Mouse (Mus musculus): Measurements from ENCODE around the gene Arid3b. TPM values are rescaled to one million over a fixed set of nuclear protein-coding genes. Genes with fewer than 3 reads are reported as not detected.

Gene Arid3b
- polyA plus RNA-seq, 1 experiment: 16.6 TPM

- Histone ChIP-seq H3K4me3 (replicated peaks; ENCODE audit: extremely low read depth, low read depth, low read length) (no peak overlapping the region), H3K4me1 (ENCODE audit: control insufficient read depth, insufficient read depth, low read length) (peaks cover 36% of the 10 kb centered on the region)
- TF ChIP-seq CTCF (IDR thresholded peaks at IDR 0.05; ENCODE audit: insufficient read depth, low read length) (no peak), POLR2A (IDR thresholded peaks at IDR 0.05; ENCODE audit: borderline replicate concordance, extremely low read depth, low read depth, low read length) (no peak)
- WGBS: 88% methylated on average over 13 of the region's 13 CpGs
- DNase-seq: no peak
Measured at GRCm38 (mm10) chr9:57761563-57762551, 74.7 kb downstream of the Arid3b start.

GRCm38 (mm10) chr9:57760416-57761146 is 76.0 kb downstream of the Arid3b start:
- DNase-seq: no peak
- 93% methylated on average over 24 of the region's 24 CpGs for WGBS
- no peak for TF ChIP-seq POLR2A (IDR thresholded peaks at IDR 0.05; ENCODE audit: borderline replicate concordance, extremely low read depth, low read depth, low read length)
- no peak for TF ChIP-seq CTCF (IDR thresholded peaks at IDR 0.05; ENCODE audit: insufficient read depth, low read length)
- Histone ChIP-seq H3K4me1 (ENCODE audit: control insufficient read depth, insufficient read depth, low read length) (peaks cover 32% of the 10 kb centered on the region), H3K4me3 (replicated peaks; ENCODE audit: extremely low read depth, low read depth, low read length) (no peak overlapping the region)

- DNase-seq: peak; percentile 76
- Histone ChIP-seq H3K4me3 (replicated peaks; ENCODE audit: extremely low read depth, low read depth, low read length) (no peak overlapping the region), H3K4me1 (ENCODE audit: control insufficient read depth, insufficient read depth, low read length) (peaks cover 32% of the 10 kb centered on the region)
- TF ChIP-seq POLR2A (IDR thresholded peaks at IDR 0.05; ENCODE audit: borderline replicate concordance, extremely low read depth, low read depth, low read length) (no peak), CTCF (IDR thresholded peaks at IDR 0.05; ENCODE audit: insufficient read depth, low read length) (peak; percentile 98)
- WGBS: 9% methylated on average over 6 of the region's 6 CpGs
Measured at GRCm38 (mm10) chr9:57759289-57759688, 77.3 kb downstream of the Arid3b start.

GRCm38 (mm10) chr9:57758528-57758927 is 78.1 kb downstream of the Arid3b start:
- 93% methylated on average over 22 of the region's 22 CpGs for WGBS
- H3K4me1 ChIP-seq (ENCODE audit: control insufficient read depth, insufficient read depth, low read length): peaks cover 26% of the 10 kb centered on the region
- no peak overlapping the region for H3K4me3 ChIP-seq (replicated peaks; ENCODE audit: extremely low read depth, low read depth, low read length)
- TF ChIP-seq POLR2A (IDR thresholded peaks at IDR 0.05; ENCODE audit: borderline replicate concordance, extremely low read depth, low read depth, low read length) (no peak), CTCF (IDR thresholded peaks at IDR 0.05; ENCODE audit: insufficient read depth, low read length) (no peak)
- DNase-seq: no peak

GRCm38 (mm10) chr9:57757578-57757977 is 79.0 kb downstream of the Arid3b start:
- DNase-seq: no peak
- H3K4me1 ChIP-seq (ENCODE audit: control insufficient read depth, insufficient read depth, low read length): peaks cover 19% of the 10 kb centered on the region
- H3K4me3 ChIP-seq (replicated peaks; ENCODE audit: extremely low read depth, low read depth, low read length): no peak overlapping the region
- 63% methylated on average over 3 of the region's 3 CpGs for WGBS
- TF ChIP-seq POLR2A (IDR thresholded peaks at IDR 0.05; ENCODE audit: borderline replicate concordance, extremely low read depth, low read depth, low read length): no peak
- no peak for TF ChIP-seq CTCF (IDR thresholded peaks at IDR 0.05; ENCODE audit: insufficient read depth, low read length)

GRCm38 (mm10) chr9:57750901-57751300 is 85.7 kb downstream of the Arid3b start:
- no peak for DNase-seq
- H3K4me3 ChIP-seq (replicated peaks; ENCODE audit: extremely low read depth, low read depth, low read length): no peak overlapping the region
- 85% methylated on average over 7 of the region's 7 CpGs for WGBS
- no peak for TF ChIP-seq POLR2A (IDR thresholded peaks at IDR 0.05; ENCODE audit: borderline replicate concordance, extremely low read depth, low read depth, low read length)
- no peak for TF ChIP-seq CTCF (IDR thresholded peaks at IDR 0.05; ENCODE audit: insufficient read depth, low read length)
- H3K4me1 ChIP-seq (ENCODE audit: control insufficient read depth, insufficient read depth, low read length): no peaks in the 10 kb centered on the region; the same call in 1 of the 2 replicates

GRCm38 (mm10) chr9:57748831-57749230 is 87.8 kb downstream of the Arid3b start:
- Histone ChIP-seq H3K4me3 (replicated peaks; ENCODE audit: extremely low read depth, low read depth, low read length) (no peak overlapping the region), H3K4me1 (ENCODE audit: control insufficient read depth, insufficient read depth, low read length) (no peaks in the 10 kb centered on the region; the same call in 1 of the 2 replicates)
- 31% methylated on average over 1 of the region's 1 CpGs for WGBS
- TF ChIP-seq POLR2A (IDR thresholded peaks at IDR 0.05; ENCODE audit: borderline replicate concordance, extremely low read depth, low read depth, low read length): no peak
- no peak for TF ChIP-seq CTCF (IDR thresholded peaks at IDR 0.05; ENCODE audit: insufficient read depth, low read length)
- DNase-seq: no peak

- no peak for DNase-seq
- H3K4me1 ChIP-seq (ENCODE audit: control insufficient read depth, insufficient read depth, low read length): no peaks in the 10 kb centered on the region; the same call in 1 of the 2 replicates
- 73% methylated on average over 6 of the region's 6 CpGs for WGBS
Measured at GRCm38 (mm10) chr9:57748137-57748536, 88.5 kb downstream of the Arid3b start.

GRCm38 (mm10) chr9:57747067-57747466 is 89.5 kb downstream of the Arid3b start:
- WGBS: 54% methylated on average over 1 of the region's 1 CpGs

More at GRCm38 (mm10) chr9:57748137-57748536, 88.5 kb downstream of the Arid3b start:
- no peak overlapping the region for H3K4me3 ChIP-seq (replicated peaks; ENCODE audit: extremely low read depth, low read depth, low read length)
- TF ChIP-seq POLR2A (IDR thresholded peaks at IDR 0.05; ENCODE audit: borderline replicate concordance, extremely low read depth, low read depth, low read length) (no peak), CTCF (IDR thresholded peaks at IDR 0.05; ENCODE audit: insufficient read depth, low read length) (no peak)

More at GRCm38 (mm10) chr9:57747067-57747466, 89.5 kb downstream of the Arid3b start:
- Histone ChIP-seq H3K4me1 (ENCODE audit: control insufficient read depth, insufficient read depth, low read length) (no peaks in the 10 kb centered on the region; the same call in 1 of the 2 replicates), H3K4me3 (replicated peaks; ENCODE audit: extremely low read depth, low read depth, low read length) (no peak overlapping the region)
- TF ChIP-seq CTCF (IDR thresholded peaks at IDR 0.05; ENCODE audit: insufficient read depth, low read length): no peak
- no peak for DNase-seq
